Mouse (Mus musculus): ENCODE measurements around the gene Dedd2.

GRCm38 (mm10) chr7:25203624-25204023 lies 16.8 kb downstream of the Dedd2 start:
- TF ChIP-seq CTCF (IDR thresholded peaks at IDR 0.05; ENCODE audit: low read depth) (no peak), EP300 (IDR thresholded peaks at IDR 0.05; ENCODE audit: low read depth) (no peak)
